In the genomic region with DNA sequence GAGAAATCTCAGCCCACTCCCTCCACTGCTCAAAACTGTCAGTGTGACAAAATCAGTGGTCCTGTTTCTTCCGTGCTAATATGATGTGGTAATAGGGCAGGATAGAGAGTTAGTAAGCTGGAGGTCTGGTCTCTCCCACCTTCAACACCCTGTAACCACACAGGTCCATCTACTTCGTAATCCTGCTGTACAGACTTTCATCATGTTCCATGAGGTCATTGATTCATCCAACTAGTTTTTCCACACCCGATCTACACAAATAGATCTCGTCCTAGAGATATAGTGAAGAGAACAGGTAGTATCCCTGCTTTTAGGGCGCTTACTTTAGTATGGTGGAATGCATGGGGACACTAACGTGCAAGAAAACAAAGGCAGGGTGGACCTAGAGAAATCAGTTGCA, we compare ENCODE assay signal across 25 mouse cellular contexts.
DNase-seq lines count a peak whose midpoint lies in the region; ATAC-seq and TF ChIP-seq lines count a peak whose summit lies in the region.
"Had no signal": no experiment of that assay in that cellular context is flagged by ENCODE, and none has a peak within 500 bp of the region (broad histone marks: within the 10 kb centered on the region; RNA-seq: fewer than 3 reads in every experiment).

No protein-coding gene starts in this region.

- H3K4me3 ChIP-seq in heart, embryonic 13.5 days, result no peak overlapping the region
- no peak overlapping the region for H3K4me3 ChIP-seq in liver, postnatal 0 days (ENCODE audit: low read depth, low read length)
- H3K4me3 ChIP-seq: embryonic facial prominence, embryonic 12.5 days; embryonic facial prominence, embryonic 15.5 days; forebrain, embryonic 12.5 days; forebrain, embryonic 15.5 days; heart, embryonic 15.5 days had no signal

- WGBS in heart, embryonic 13.5 days, result 81% methylated on average over 6 of the region's 6 CpGs
- WGBS in liver, postnatal 0 days (ENCODE audit: insufficient replicate concordance), result 73% methylated on average over 6 of the region's 6 CpGs

- no peak for ATAC-seq in heart, embryonic 13.5 days (ENCODE audit: extremely low read depth, insufficient number of reproducible peaks, low FRiP score, low TSS enrichment)
- ATAC-seq in liver, postnatal 0 days, result peak; percentile 78
- ATAC-seq: CD4-positive, CD25-positive, alpha-beta regulatory T cell, adult 4 months; forebrain, embryonic 15.5 days; hindbrain, postnatal 0 days; inflammation-experienced regulatory T-cells, adult 6 months; intestine, embryonic 16.5 days had no signal

- TF ChIP-seq CTCF in liver, postnatal 0 days (IDR thresholded peaks at IDR 0.05; ENCODE audit: low read depth), result no peak

- no peaks in the 10 kb centered on the region for H3K27me3 ChIP-seq in heart, embryonic 13.5 days (replicated peaks)
- H3K27me3 ChIP-seq in liver, postnatal 0 days (ENCODE audit: insufficient read depth, low read length), result no peaks in the 10 kb centered on the region
- H3K27me3 ChIP-seq: embryonic facial prominence, embryonic 12.5 days; embryonic facial prominence, embryonic 15.5 days; forebrain, embryonic 12.5 days; forebrain, embryonic 15.5 days; heart, embryonic 15.5 days had no signal

- no peak overlapping the region for H3K4me2 ChIP-seq in heart, embryonic 13.5 days
- no peak overlapping the region for H3K4me2 ChIP-seq in liver, postnatal 0 days (ENCODE audit: low read depth, low read length)
- H3K4me2 ChIP-seq: embryonic facial prominence, embryonic 12.5 days; embryonic facial prominence, embryonic 15.5 days; forebrain, embryonic 12.5 days; forebrain, embryonic 15.5 days; heart, embryonic 15.5 days; hindbrain, embryonic 14.5 days had no signal

- DNase-seq in heart, postnatal 4 days, result no peak
- DNase-seq in liver, postnatal 0 days, result no peak
- no peak for DNase-seq in liver
- DNase-seq in fat pad, adult 2 months (ENCODE audit: extremely low read depth, low read depth, low spot score), result peak; percentile 64
- no peak for DNase-seq in layer of hippocampus, adult 11-12 months (ENCODE audit: low spot score)
- DNase-seq: adrenal gland, adult 2 months; adrenal gland, postnatal 25 days; cerebellum, adult 11-12 months; cerebellum, adult 8-10 months; cerebellum, postnatal 10 days; cerebellum, postnatal 36 days; gastrocnemius, postnatal 25 days; heart, postnatal 10 days; heart, postnatal 36 days had no signal

- H3K4me1 ChIP-seq in heart, embryonic 13.5 days, result peaks cover 26% of the 10 kb centered on the region
- H3K4me1 ChIP-seq in liver, postnatal 0 days (ENCODE audit: insufficient read depth), result peaks cover 30% of the 10 kb centered on the region
- H3K4me1 ChIP-seq: embryonic facial prominence, embryonic 12.5 days; embryonic facial prominence, embryonic 15.5 days had no signal

- H3K9me3 ChIP-seq in heart, embryonic 13.5 days, result no peaks in the 10 kb centered on the region
- H3K9me3 ChIP-seq in liver, postnatal 0 days (ENCODE audit: low read length), result no peaks in the 10 kb centered on the region
- H3K9me3 ChIP-seq: embryonic facial prominence, embryonic 12.5 days; embryonic facial prominence, embryonic 15.5 days; forebrain, embryonic 12.5 days; forebrain, embryonic 15.5 days; heart, embryonic 15.5 days had no signal

- H3K36me3 ChIP-seq in heart, embryonic 13.5 days, result peaks cover 2% of the 10 kb centered on the region; the same call in 1 of the 2 replicates
- peaks cover 10% of the 10 kb centered on the region for H3K36me3 ChIP-seq in liver, postnatal 0 days (replicated peaks; ENCODE audit: insufficient read depth, low read length)
- H3K36me3 ChIP-seq: embryonic facial prominence, embryonic 12.5 days; embryonic facial prominence, embryonic 15.5 days; heart, embryonic 15.5 days had no signal

- peak; percentile 57; the same call in 1 of the 2 replicates for TF ChIP-seq EP300 in liver, postnatal 0 days (IDR thresholded peaks at IDR 0.05; ENCODE audit: low read depth)

- no peak overlapping the region for H3K9ac ChIP-seq in heart, embryonic 13.5 days
- no peak overlapping the region for H3K9ac ChIP-seq in liver, postnatal 0 days (replicated peaks)
- H3K9ac ChIP-seq: embryonic facial prominence, embryonic 12.5 days; embryonic facial prominence, embryonic 15.5 days; forebrain, embryonic 12.5 days; forebrain, embryonic 15.5 days; heart, embryonic 15.5 days; hindbrain, embryonic 14.5 days had no signal

- H3K27ac ChIP-seq in heart, embryonic 13.5 days (replicated peaks), result 0 out of 2 replicates have a peak overlapping the region, but pooled peaks have one; percentile 1
- peak overlapping the region; percentile 58 for H3K27ac ChIP-seq in liver, postnatal 0 days (ENCODE audit: low read depth)
- H3K27ac ChIP-seq: embryonic facial prominence, embryonic 12.5 days; embryonic facial prominence, embryonic 15.5 days; forebrain, embryonic 12.5 days; forebrain, embryonic 15.5 days; heart, embryonic 15.5 days; hindbrain, embryonic 14.5 days; hindbrain, postnatal 0 days had no signal
